Mouse (Mus musculus) ES-E14 (cell line): ENCODE data around the gene Fetub. TPM values are rescaled to one million over a fixed set of nuclear protein-coding genes. Genes with fewer than 3 reads are reported as not detected.

Experiments used
- DNase-seq: peaks from one replicate; pipeline ENCODE4 v3.0.0-alpha.2; 2013; ENCODE audit warnings: low read depth, low spot score
- H3K27ac ChIP-seq: 2 replicates; pipeline ENCODE4 v1.5.1; 2012; ENCODE audit warnings: low read depth, mild to moderate bottlenecking, low read length, moderate library complexity, mixed read lengths; ENCODE audit not compliant: poor library complexity, insufficient read depth, severe bottlenecking
- H3K36me3 ChIP-seq: 2 replicates; pipeline ENCODE4 v1.6.1; 2012; ENCODE audit warnings: mild to moderate bottlenecking, low read length, moderate library complexity, mixed read lengths; ENCODE audit not compliant: control insufficient read depth, poor library complexity, insufficient read depth, severe bottlenecking
- H3K4me1 ChIP-seq, 2 experiments: fragments of 150-350 bp in 1 of 2; sonication (generic) in 1 of 2; 2 replicates each; pipeline ENCODE4 v1.6.1; 2012; ENCODE audit warnings: low read length in 2 of 2, mild to moderate bottlenecking in 1 of 2, mixed read lengths in 1 of 2; ENCODE audit not compliant: control insufficient read depth in 2 of 2, insufficient read depth in 2 of 2, poor library complexity in 1 of 2
- H3K4me3 ChIP-seq, 2 experiments: fragments of 150-350 bp in 1 of 2; sonication (generic) in 1 of 2; 2 replicates each; pipeline ENCODE4 v1.5.1; 2012; ENCODE audit warnings: low read length in 2 of 2, low read depth in 1 of 2, mild to moderate bottlenecking in 1 of 2, mixed read lengths in 1 of 2; ENCODE audit not compliant: insufficient read depth in 1 of 2, poor library complexity in 1 of 2, severe bottlenecking in 1 of 2
- H3K9ac ChIP-seq: 2 replicates; pipeline ENCODE4 v1.6.1; 2012; ENCODE audit warnings: low read depth, mild to moderate bottlenecking, low read length, mixed read lengths; ENCODE audit not compliant: poor library complexity, insufficient read depth, severe bottlenecking
- H3K9me3 ChIP-seq: fragments of 150-350 bp; sonication (generic); 2 replicates; pipeline ENCODE4 v1.6.1; 2012; ENCODE audit warnings: low read depth, mild to moderate bottlenecking, low read length; ENCODE audit not compliant: control insufficient read depth, insufficient read depth
- CHD2 ChIP-seq: IDR thresholded peaks from 2 replicates; pipeline ENCODE4 v1.6.1; 2014; ENCODE audit warnings: mild to moderate bottlenecking, low read depth, low read length, inconsistent platforms
- HCFC1 ChIP-seq: IDR thresholded peaks from 2 replicates; pipeline ENCODE4 v1.6.1; 2012; ENCODE audit warnings: low read length, inconsistent platforms, borderline replicate concordance; ENCODE audit not compliant: insufficient read depth
- MAFK ChIP-seq: IDR thresholded peaks from 2 replicates; pipeline ENCODE4 v1.6.1; 2014; ENCODE audit warnings: mild to moderate bottlenecking, low read depth, low read length, inconsistent platforms; ENCODE audit not compliant: insufficient read depth
- ZC3H11A ChIP-seq: IDR thresholded peaks from 2 replicates; pipeline ENCODE4 v1.6.1; 2012; ENCODE audit warnings: low read depth, mild to moderate bottlenecking, inconsistent platforms, low read length, borderline replicate concordance
- ZNF384 ChIP-seq: IDR thresholded peaks from 2 replicates; pipeline ENCODE4 v1.6.1; 2012; ENCODE audit warnings: low read depth, low read length, inconsistent platforms
- in situ Hi-C, 2 experiments: fragments of 600-800 bp; cut with MboI; formaldehyde crosslinking; loops; one replicate each; pipeline ENCODE4 v1.15.1; 2025; ENCODE audit warnings: low sequenced_read_pairs in 2 of 2, inconsistent platforms in 1 of 2; ENCODE audit not compliant: unreplicated experiment in 2 of 2
- total RNA-seq: library from RNA; depleted of rRNA; stranded (reverse); fragments of 300-350 nt; gene quantifications from 2 replicates; pipeline ENCODE4 v1.2.3, GENCODE M21; 2012; rRNA removed

The Fetub gene
- total RNA-seq, 1 experiment: 3.7 TPM

GRCm38 (mm10) chr16:22961073-22961472, 42.9 kb downstream of the Fetub start:
- Histone ChIP-seq H3K27ac (no peak overlapping the region), H3K36me3 (no peaks in the 10 kb centered on the region), H3K9ac (no peak overlapping the region), H3K9me3 (no peaks in the 10 kb centered on the region), H3K4me3 (no peak overlapping the region), H3K4me1 (no peaks in the 10 kb centered on the region)
- TF ChIP-seq CHD2 (no peak), MAFK (no peak), HCFC1 (no peak), ZC3H11A (no peak), ZNF384 (no peak)
- in situ Hi-C loops: no loop called here
- no peak for DNase-seq

GRCm38 (mm10) chr16:22962256-22962655, 44.1 kb downstream of the Fetub start:
- in situ Hi-C loops: no loop called here
- TF ChIP-seq CHD2 (no peak), ZC3H11A (no peak), MAFK (no peak), HCFC1 (no peak)
- H3K27ac ChIP-seq: no peak overlapping the region
- H3K36me3 ChIP-seq: no peaks in the 10 kb centered on the region
- H3K4me3 ChIP-seq: no peak overlapping the region
- no peaks in the 10 kb centered on the region for H3K9me3 ChIP-seq
- H3K9ac ChIP-seq: no peak overlapping the region
- no peak for DNase-seq
- no peaks in the 10 kb centered on the region for H3K4me1 ChIP-seq

- no peak overlapping the region for H3K27ac ChIP-seq
- no peak for DNase-seq
- H3K9ac ChIP-seq: no peak overlapping the region
- no peak overlapping the region for H3K4me3 ChIP-seq
- no peak for TF ChIP-seq MAFK
- no peak for TF ChIP-seq CHD2
- TF ChIP-seq ZC3H11A: no peak
- no peak for TF ChIP-seq HCFC1
- no peak for TF ChIP-seq ZNF384
- no peaks in the 10 kb centered on the region for H3K4me1 ChIP-seq
- no peaks in the 10 kb centered on the region for H3K36me3 ChIP-seq
- in situ Hi-C loops: no loop called here
- H3K9me3 ChIP-seq: no peaks in the 10 kb centered on the region
Observed at GRCm38 (mm10) chr16:22963293-22963692, 45.2 kb downstream of the Fetub start.

- no peaks in the 10 kb centered on the region for H3K4me1 ChIP-seq
- in situ Hi-C loops: no loop called here
- no peaks in the 10 kb centered on the region for H3K36me3 ChIP-seq
- no peak overlapping the region for H3K4me3 ChIP-seq
- H3K27ac ChIP-seq: no peak overlapping the region
- H3K9me3 ChIP-seq: no peaks in the 10 kb centered on the region
- TF ChIP-seq HCFC1 (no peak), ZNF384 (no peak), CHD2 (no peak), MAFK (no peak), ZC3H11A (no peak)
- no peak for DNase-seq
- no peak overlapping the region for H3K9ac ChIP-seq
Observed at GRCm38 (mm10) chr16:22967383-22968030, 49.4 kb downstream of the Fetub start.

Other genes starting within 250 kb of the Fetub start
- not detected in 2 replicates for gene Crygs, start 106.8 kb upstream of the Fetub start, total RNA-seq
- gene Tbccd1, start 60.7 kb upstream of the Fetub start, total RNA-seq: 17.5 and 20.0 TPM in 2 replicates
- gene Dnajb11, start 60.5 kb upstream of the Fetub start, total RNA-seq: 140 and 155 TPM in 2 replicates
- 1.1 and 1.8 TPM in 2 replicates for gene Ahsg, start 27.1 kb upstream of the Fetub start, total RNA-seq
- not detected in 2 replicates for gene Hrg, start 32.7 kb downstream of the Fetub start, total RNA-seq
- 0.22 TPM in 1 of 2 replicates, not detected in the other for gene Kng2, start 111.1 kb downstream of the Fetub start, total RNA-seq
- gene Kng1, start 139.5 kb downstream of the Fetub start, total RNA-seq: 0.32 and 0.49 TPM in 2 replicates
- gene Eif4a2, start 189.1 kb downstream of the Fetub start, total RNA-seq: 983 and 1,290 TPM in 2 replicates
- 51.1 and 71.7 TPM in 2 replicates for gene Rfc4, start 209.4 kb downstream of the Fetub start, total RNA-seq
- 0.22 and 0.69 TPM in 2 replicates for gene Adipoq, start 228.2 kb downstream of the Fetub start, total RNA-seq